Mouse (Mus musculus) kidney, adult 18-20 months (tissue): ENCODE results near the gene Gm16429.
"Not testable (repeated sequence)": the region's sequence is repeated elsewhere in the genome, so short reads cannot be mapped to it uniquely, and the experiment has no call there.

Experiments
- DNase-seq: peaks from one replicate; pipeline ENCODE4 v3.0.0; 2021

Gm16429 gene

DNA sequence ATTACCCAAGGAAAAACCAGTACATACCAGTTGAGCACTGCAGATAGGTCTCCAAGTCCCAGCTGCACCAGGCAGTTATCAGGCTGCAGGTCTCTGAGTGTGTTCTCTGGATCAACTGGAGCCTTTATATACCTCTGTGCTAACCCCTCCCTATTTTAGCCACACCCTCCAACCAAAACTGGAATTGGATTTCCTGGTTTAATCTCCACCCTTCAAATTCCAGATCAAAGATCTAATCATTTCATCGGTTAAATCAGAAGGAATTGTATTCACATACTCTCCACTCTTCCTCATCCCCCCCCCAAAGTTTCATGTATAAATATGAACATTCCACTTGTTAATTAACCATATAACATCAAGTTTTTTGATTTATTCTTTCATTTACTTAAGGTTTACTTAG is at the start of gene Gm16429:
TSS of gene Gm16429 (minus strand) at position 101 of the 400 bp plus-strand sequence.
- not testable (repeated sequence) for DNase-seq
